Mouse (Mus musculus) CH12.LX (cell line): ENCODE data around the gene Rictor.

Experiments used
- CTCF ChIP-seq, 2 experiments: IDR thresholded peaks in 1 of 2; conservative IDR thresholded peaks in 1 of 2; 2 replicates each; pipeline ENCODE4 v1.5.1; 2011 to 2012; ENCODE audit warnings: low read depth in 2 of 2, low read length in 2 of 2, improper control_type of control experiment in 1 of 2, inconsistent platforms in 1 of 2, mild to moderate bottlenecking in 1 of 2, moderate library complexity in 1 of 2
- E2F4 ChIP-seq: IDR thresholded peaks from 2 replicates; pipeline ENCODE4 v1.6.1; 2011; ENCODE audit warnings: low read depth, low read length, improper control_type of control experiment; ENCODE audit not compliant: insufficient replicate concordance
- GABPA ChIP-seq: IDR thresholded peaks from 2 replicates; pipeline ENCODE4 v1.6.1; 2012; ENCODE audit warnings: low read depth, low read length, improper control_type of control experiment, inconsistent platforms; ENCODE audit not compliant: insufficient replicate concordance
- MXI1 ChIP-seq: IDR thresholded peaks from 2 replicates; pipeline ENCODE4 v1.6.1; 2011; ENCODE audit warnings: mild to moderate bottlenecking, low read depth, low read length, improper control_type of control experiment
- MYC ChIP-seq: IDR thresholded peaks from 2 replicates; pipeline ENCODE4 v1.6.1; 2011; ENCODE audit warnings: low read depth, mild to moderate bottlenecking, improper control_type of control experiment, low read length
- POLR2A ChIP-seq: IDR thresholded peaks from 2 replicates; pipeline ENCODE4 v1.6.1; 2011; ENCODE audit warnings: low read depth, mild to moderate bottlenecking, improper control_type of control experiment, low read length
- POLR2AphosphoS2 ChIP-seq: IDR thresholded peaks from 2 replicates; pipeline ENCODE4 v1.6.1; 2011; ENCODE audit warnings: low read depth, low read length, improper control_type of control experiment
- RAD21 ChIP-seq: IDR thresholded peaks from 2 replicates; pipeline ENCODE4 v1.6.1; 2011; ENCODE audit warnings: low read depth, mild to moderate bottlenecking, low read length, improper control_type of control experiment, moderate library complexity
- SIN3A ChIP-seq: IDR thresholded peaks from 2 replicates; pipeline ENCODE4 v1.6.1; 2012; ENCODE audit warnings: low read length, improper control_type of control experiment, inconsistent platforms
- TBP ChIP-seq: conservative IDR thresholded peaks from 2 replicates; pipeline ENCODE4 v1.6.1; 2011; ENCODE audit warnings: low read depth, low read length, improper control_type of control experiment
- ZNF384 ChIP-seq: IDR thresholded peaks from 2 replicates; pipeline ENCODE4 v1.6.1; 2012; ENCODE audit warnings: low read depth, low read length, improper control_type of control experiment, inconsistent platforms

GRCm38 (mm10) chr15:6715237-6715636 lies 7.1 kb downstream of the Rictor start:
- TF ChIP-seq POLR2AphosphoS2 (no peak), CTCF (conservative IDR thresholded peaks at IDR 0.05 in 1 of 2, IDR thresholded peaks at IDR 0.05 in 1 of 2; ENCODE audit: low read depth in 2 of 2, low read length in 2 of 2) (no peak), POLR2A (no peak), E2F4 (no peak), SIN3A (no peak), MXI1 (no peak), MYC (no peak), TBP (no peak), ZNF384 (no peak), GABPA (no peak), RAD21 (no peak)
